Mouse (Mus musculus) erythroblast, embryonic 14.5 days (primary cell): ENCODE measurements around the gene Adcy1.

ENCODE experiments used
- GATA1 ChIP-seq: IDR thresholded peaks from 2 replicates; pipeline ENCODE4 v1.6.1; 2012; ENCODE audit warnings: low read length, inconsistent platforms, mixed read lengths
- TAL1 ChIP-seq: IDR thresholded peaks from 3 replicates; pipeline ENCODE4 v1.6.1; 2012; ENCODE audit warnings: low read length, inconsistent platforms, mixed read lengths

DNA sequence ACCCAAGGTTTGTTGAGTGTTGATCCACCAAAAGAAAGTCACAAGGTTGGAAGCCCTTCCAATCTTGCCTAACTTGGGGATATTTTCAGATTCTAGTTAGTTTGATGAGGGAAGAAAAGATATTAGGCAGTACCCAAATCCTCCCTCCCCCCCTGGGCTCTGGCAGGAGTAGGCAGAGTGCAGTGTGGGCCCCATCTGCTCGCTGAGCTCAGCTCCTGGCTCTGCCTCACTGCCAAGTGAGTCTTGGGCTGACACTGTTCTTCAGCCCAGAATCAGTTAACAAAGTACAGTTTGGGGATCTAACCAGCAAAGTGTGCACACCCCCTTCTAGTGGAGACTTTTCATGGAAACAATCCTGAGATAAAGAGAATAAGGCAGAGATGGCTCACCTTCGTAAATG, 162.9 kb downstream of the Adcy1 start:
- TF ChIP-seq GATA1: no peak
- TF ChIP-seq TAL1: no peak
